Mouse (Mus musculus): ENCODE data around the gene Edem3. TPM values are rescaled to one million over a fixed set of nuclear protein-coding genes. Genes with fewer than 3 reads are reported as not detected.
"Not testable (repeated sequence)": the region's sequence is repeated elsewhere in the genome, so short reads cannot be mapped to it uniquely, and the experiment has no call there.

Edem3 gene
- polyA plus RNA-seq, 2 experiments: 18.6 to 27.0 TPM

- 77% methylated on average over 4 of the region's 4 CpGs for WGBS
- Histone ChIP-seq H3K9me3 (ENCODE audit: control insufficient read depth, low read length) (no peaks in the 10 kb centered on the region), H3K27me3 (ENCODE audit: control insufficient read depth, insufficient read depth, low read length) (no peaks in the 10 kb centered on the region), H3K27ac (replicated peaks; ENCODE audit: low read depth, low read length) (no peak overlapping the region), H3K36me3 (ENCODE audit: control insufficient read depth, insufficient read depth, low read length) (no peaks in the 10 kb centered on the region), H3K4me2 (replicated peaks; ENCODE audit: low read depth, low read length, severe bottlenecking) (no peak overlapping the region), H3K9ac (ENCODE audit: low read depth, low read length, severe bottlenecking) (no peak overlapping the region), H3K4me3 (replicated peaks; ENCODE audit: low read length) (no peak overlapping the region), H3K4me1 (ENCODE audit: control insufficient read depth, insufficient read depth, low read length) (no peaks in the 10 kb centered on the region)
- no peak for TF ChIP-seq POLR2A (IDR thresholded peaks at IDR 0.05; ENCODE audit: borderline replicate concordance, extremely low read depth, insufficient read depth, insufficient read length)
- ATAC-seq (ENCODE audit: low FRiP score, low read depth): no peak
- no peak for DNase-seq (ENCODE audit: low spot score)
Observed at GRCm38 (mm10) chr1:151723771-151724170, 31.4 kb upstream of the Edem3 start.

- Histone ChIP-seq H3K9ac (ENCODE audit: low read depth, low read length, severe bottlenecking) (no peak overlapping the region), H3K4me2 (replicated peaks; ENCODE audit: low read depth, low read length, severe bottlenecking) (no peak overlapping the region), H3K36me3 (ENCODE audit: control insufficient read depth, insufficient read depth, low read length) (no peaks in the 10 kb centered on the region), H3K9me3 (ENCODE audit: control insufficient read depth, low read length) (no peaks in the 10 kb centered on the region), H3K4me1 (ENCODE audit: control insufficient read depth, insufficient read depth, low read length) (no peaks in the 10 kb centered on the region), H3K4me3 (replicated peaks; ENCODE audit: low read length) (no peak overlapping the region), H3K27ac (replicated peaks; ENCODE audit: low read depth, low read length) (no peak overlapping the region), H3K27me3 (ENCODE audit: control insufficient read depth, insufficient read depth, low read length) (no peaks in the 10 kb centered on the region)
- DNase-seq (ENCODE audit: low spot score) (no peak), ATAC-seq (ENCODE audit: low FRiP score, low read depth) (no peak)
- no peak for TF ChIP-seq POLR2A (IDR thresholded peaks at IDR 0.05; ENCODE audit: borderline replicate concordance, extremely low read depth, insufficient read depth, insufficient read length)
- WGBS: 72% methylated on average over 2 of the region's 2 CpGs
Observed at GRCm38 (mm10) chr1:151725590-151725989, 29.6 kb upstream of the Edem3 start.

- H3K4me3 ChIP-seq (replicated peaks; ENCODE audit: low read length): no peak overlapping the region
- no peak for TF ChIP-seq POLR2A (IDR thresholded peaks at IDR 0.05; ENCODE audit: borderline replicate concordance, extremely low read depth, insufficient read depth, insufficient read length)
- H3K9me3 ChIP-seq (ENCODE audit: control insufficient read depth, low read length): no peaks in the 10 kb centered on the region
- no peak overlapping the region for H3K4me2 ChIP-seq (replicated peaks; ENCODE audit: low read depth, low read length, severe bottlenecking)
- no peak overlapping the region for H3K27ac ChIP-seq (replicated peaks; ENCODE audit: low read depth, low read length)
- H3K27me3 ChIP-seq (ENCODE audit: control insufficient read depth, insufficient read depth, low read length): no peaks in the 10 kb centered on the region
- no peaks in the 10 kb centered on the region for H3K4me1 ChIP-seq (ENCODE audit: control insufficient read depth, insufficient read depth, low read length)
- DNase-seq (ENCODE audit: low spot score) (no peak), ATAC-seq (ENCODE audit: low FRiP score, low read depth) (no peak)
- H3K36me3 ChIP-seq (ENCODE audit: control insufficient read depth, insufficient read depth, low read length): no peaks in the 10 kb centered on the region
- H3K9ac ChIP-seq (ENCODE audit: low read depth, low read length, severe bottlenecking): no peak overlapping the region
- WGBS: 89% methylated on average over 6 of the region's 6 CpGs
Observed at GRCm38 (mm10) chr1:151726358-151726757, 28.8 kb upstream of the Edem3 start.

- H3K36me3 ChIP-seq (ENCODE audit: control insufficient read depth, insufficient read depth, low read length): no peaks in the 10 kb centered on the region
- H3K4me3 ChIP-seq (replicated peaks; ENCODE audit: low read length): no peak overlapping the region
- no peaks in the 10 kb centered on the region for H3K27me3 ChIP-seq (ENCODE audit: control insufficient read depth, insufficient read depth, low read length)
- no peak overlapping the region for H3K4me2 ChIP-seq (replicated peaks; ENCODE audit: low read depth, low read length, severe bottlenecking)
- TF ChIP-seq POLR2A (IDR thresholded peaks at IDR 0.05; ENCODE audit: borderline replicate concordance, extremely low read depth, insufficient read depth, insufficient read length): no peak
- H3K9ac ChIP-seq (ENCODE audit: low read depth, low read length, severe bottlenecking): no peak overlapping the region
- no peaks in the 10 kb centered on the region for H3K9me3 ChIP-seq (ENCODE audit: control insufficient read depth, low read length)
- ATAC-seq (ENCODE audit: low FRiP score, low read depth) (no peak), DNase-seq (ENCODE audit: low spot score) (no peak)
- no peaks in the 10 kb centered on the region for H3K4me1 ChIP-seq (ENCODE audit: control insufficient read depth, insufficient read depth, low read length)
- 88% methylated on average over 4 of the region's 4 CpGs for WGBS
- H3K27ac ChIP-seq (replicated peaks; ENCODE audit: low read depth, low read length): no peak overlapping the region
Observed at GRCm38 (mm10) chr1:151728141-151728540, 27.0 kb upstream of the Edem3 start.

GRCm38 (mm10) chr1:151737146-151737545 lies 18.0 kb upstream of the Edem3 start:
- DNase-seq (ENCODE audit: low spot score): no peak
- 75% methylated on average over 2 of the region's 2 CpGs for WGBS
- Histone ChIP-seq H3K9ac (ENCODE audit: low read depth, low read length, severe bottlenecking) (no peak overlapping the region), H3K4me2 (replicated peaks; ENCODE audit: low read depth, low read length, severe bottlenecking) (no peak overlapping the region), H3K4me3 (replicated peaks; ENCODE audit: low read length) (no peak overlapping the region), H3K9me3 (ENCODE audit: control insufficient read depth, low read length) (no peaks in the 10 kb centered on the region), H3K27ac (replicated peaks; ENCODE audit: low read depth, low read length) (no peak overlapping the region), H3K36me3 (ENCODE audit: control insufficient read depth, insufficient read depth, low read length) (no peaks in the 10 kb centered on the region), H3K27me3 (ENCODE audit: control insufficient read depth, insufficient read depth, low read length) (no peaks in the 10 kb centered on the region), H3K4me1 (ENCODE audit: control insufficient read depth, insufficient read depth, low read length) (no peaks in the 10 kb centered on the region)
- TF ChIP-seq POLR2A (IDR thresholded peaks at IDR 0.05; ENCODE audit: borderline replicate concordance, extremely low read depth, insufficient read depth, insufficient read length): no peak
- ATAC-seq (ENCODE audit: low FRiP score, low read depth): no peak

- no peak for TF ChIP-seq POLR2A (IDR thresholded peaks at IDR 0.05; ENCODE audit: borderline replicate concordance, extremely low read depth, insufficient read depth, insufficient read length)
- Histone ChIP-seq H3K4me3 (replicated peaks; ENCODE audit: low read length) (no peak overlapping the region), H3K4me2 (replicated peaks; ENCODE audit: low read depth, low read length, severe bottlenecking) (no peak overlapping the region), H3K36me3 (ENCODE audit: control insufficient read depth, insufficient read depth, low read length) (no peaks in the 10 kb centered on the region), H3K9me3 (ENCODE audit: control insufficient read depth, low read length) (no peaks in the 10 kb centered on the region), H3K9ac (ENCODE audit: low read depth, low read length, severe bottlenecking) (no peak overlapping the region), H3K27ac (replicated peaks; ENCODE audit: low read depth, low read length) (no peak overlapping the region), H3K4me1 (ENCODE audit: control insufficient read depth, insufficient read depth, low read length) (no peaks in the 10 kb centered on the region), H3K27me3 (ENCODE audit: control insufficient read depth, insufficient read depth, low read length) (no peaks in the 10 kb centered on the region)
- DNase-seq (ENCODE audit: low spot score) (no peak), ATAC-seq (ENCODE audit: low FRiP score, low read depth) (no peak)
- WGBS: 89% methylated on average over 7 of the region's 7 CpGs
Observed at GRCm38 (mm10) chr1:151741199-151741621, 14.0 kb upstream of the Edem3 start.

GRCm38 (mm10) chr1:151749894-151750293 lies 5.3 kb upstream of the Edem3 start:
- not testable (repeated sequence) for H3K9me3 ChIP-seq (ENCODE audit: control insufficient read depth, low read length); H3K27me3 ChIP-seq (ENCODE audit: control insufficient read depth, insufficient read depth, low read length); H3K36me3 ChIP-seq (ENCODE audit: control insufficient read depth, insufficient read depth, low read length); H3K4me1 ChIP-seq (ENCODE audit: control insufficient read depth, insufficient read depth, low read length); H3K4me2 ChIP-seq (replicated peaks; ENCODE audit: low read depth, low read length, severe bottlenecking); ATAC-seq (ENCODE audit: low FRiP score, low read depth); H3K9ac ChIP-seq (ENCODE audit: low read depth, low read length, severe bottlenecking); H3K27ac ChIP-seq (replicated peaks; ENCODE audit: low read depth, low read length); DNase-seq (ENCODE audit: low spot score); H3K4me3 ChIP-seq (replicated peaks; ENCODE audit: low read length)
- 96% methylated on average over 2 of the region's 2 CpGs for WGBS
